Mouse (Mus musculus): Measurements from ENCODE around the gene Atf4.
A peak's percentile ranks its signal among the peaks of the same experiment; 100 is the strongest.

Atf4 gene

GRCm38 (mm10) chr15:80249672-80250071 lies 5.3 kb upstream of the Atf4 start:
- no peak for DNase-seq (ENCODE audit: low read depth, low spot score)

- DNase-seq (ENCODE audit: low read depth, low spot score) = no peak
Observed at GRCm38 (mm10) chr15:80250586-80250985, 4.4 kb upstream of the Atf4 start.

- DNase-seq (ENCODE audit: low read depth, low spot score) = no peak
Observed at GRCm38 (mm10) chr15:80253530-80253929, 1.5 kb upstream of the Atf4 start.

GRCm38 (mm10) chr15:80254207-80254606 lies 777 bp upstream of the Atf4 start:
- DNase-seq (ENCODE audit: low read depth, low spot score) = no peak

GRCm38 (mm10) chr15:80255646-80256121 lies 700 bp downstream of the Atf4 start:
- peak; percentile 92 for DNase-seq (ENCODE audit: low read depth, low spot score)

GRCm38 (mm10) chr15:80256242-80256641 lies 1.3 kb downstream of the Atf4 start:
- no peak for DNase-seq (ENCODE audit: low read depth, low spot score)

- DNase-seq (ENCODE audit: low read depth, low spot score) = peak; percentile 41
Observed at GRCm38 (mm10) chr15:80256656-80257601, 1.9 kb downstream of the Atf4 start.

- peak; percentile 65 for DNase-seq (ENCODE audit: low read depth, low spot score)
Observed at GRCm38 (mm10) chr15:80257602-80258239, 2.7 kb downstream of the Atf4 start.

- peak; percentile 87 for DNase-seq (ENCODE audit: low read depth, low spot score)
Observed at GRCm38 (mm10) chr15:80258240-80259170, 3.5 kb downstream of the Atf4 start.

GRCm38 (mm10) chr15:80259406-80260045 lies 4.5 kb downstream of the Atf4 start:
- peak; percentile 78 for DNase-seq (ENCODE audit: low read depth, low spot score)

GRCm38 (mm10) chr15:80260677-80261076 lies 5.7 kb downstream of the Atf4 start:
- DNase-seq (ENCODE audit: low read depth, low spot score) = peak; percentile 90

GRCm38 (mm10) chr15:80261100-80261499 lies 6.1 kb downstream of the Atf4 start:
- DNase-seq (ENCODE audit: low read depth, low spot score) = no peak

GRCm38 (mm10) chr15:80263610-80264575 lies 8.9 kb downstream of the Atf4 start, which contains the start of gene Rps19bp1:
Gene Rps19bp1, minus strand, starts transcription at chr15:80264315.
- peak; percentile 99 for DNase-seq (ENCODE audit: low read depth, low spot score)

GRCm38 (mm10) chr15:80266281-80266680 lies 11.3 kb downstream of the Atf4 start:
- DNase-seq (ENCODE audit: low read depth, low spot score) = peak; percentile 87

GRCm38 (mm10) chr15:80271858-80272396 lies 16.9 kb downstream of the Atf4 start:
- DNase-seq (ENCODE audit: low read depth, low spot score) = peak; percentile 74

GRCm38 (mm10) chr15:80277107-80277506 lies 22.1 kb downstream of the Atf4 start:
- no peak for DNase-seq (ENCODE audit: low read depth, low spot score)

GRCm38 (mm10) chr15:80277625-80278024 lies 22.6 kb downstream of the Atf4 start:
- DNase-seq (ENCODE audit: low read depth, low spot score) = peak; percentile 79

- no peak for DNase-seq (ENCODE audit: low read depth, low spot score)
Observed at GRCm38 (mm10) chr15:80278121-80278759, 23.3 kb downstream of the Atf4 start.

GRCm38 (mm10) chr15:80279053-80279452 lies 24.1 kb downstream of the Atf4 start:
- no peak for DNase-seq (ENCODE audit: low read depth, low spot score)

All from ZHBTc4 (cell line).